Mouse (Mus musculus): ENCODE results near the gene Tmem231.
"Not testable (repeated sequence)": the region's sequence is repeated elsewhere in the genome, so short reads cannot be mapped to it uniquely, and the experiment has no call there.

Tmem231 gene

DNA sequence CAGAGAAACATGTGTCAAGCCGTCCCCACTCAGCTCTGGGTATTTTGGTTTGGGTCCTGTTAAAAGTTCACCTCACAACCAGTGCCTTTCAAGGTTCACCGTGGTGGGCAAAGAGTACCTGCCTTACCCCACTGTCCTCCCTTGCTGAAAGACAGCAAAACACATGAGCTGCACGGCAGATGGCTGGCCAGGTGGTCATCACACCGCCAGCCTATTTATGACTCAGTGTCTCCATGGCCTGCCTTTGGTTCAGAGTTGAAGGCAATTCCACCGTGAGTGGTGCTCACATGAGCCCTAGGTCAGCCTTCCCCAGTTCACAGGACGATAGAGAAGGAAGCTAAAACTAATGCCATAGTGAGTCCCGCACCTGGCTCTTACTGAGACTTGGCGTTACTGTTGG is 14.3 kb upstream of the Tmem231 start:
- no peak for DNase-seq

DNA sequence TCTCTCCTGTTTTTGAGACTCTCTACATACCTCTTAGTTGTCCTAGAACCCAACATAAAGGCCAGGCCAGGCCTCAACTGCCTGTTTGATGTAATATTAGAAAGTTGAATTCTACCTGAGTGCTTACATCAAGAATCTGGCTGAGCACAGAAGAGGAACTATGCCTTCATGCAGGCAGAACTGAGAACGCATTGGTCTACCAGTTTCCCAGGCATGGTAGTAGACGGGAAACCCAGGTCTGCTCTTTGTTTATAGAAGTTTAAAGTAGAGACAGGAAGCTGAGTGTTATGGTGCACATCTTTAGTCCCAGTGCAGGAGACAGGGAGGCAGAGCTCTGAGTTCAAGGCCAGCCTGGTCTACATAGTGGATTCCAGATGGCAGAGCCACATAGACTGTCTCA is 13.5 kb upstream of the Tmem231 start:
- no peak for DNase-seq

DNA sequence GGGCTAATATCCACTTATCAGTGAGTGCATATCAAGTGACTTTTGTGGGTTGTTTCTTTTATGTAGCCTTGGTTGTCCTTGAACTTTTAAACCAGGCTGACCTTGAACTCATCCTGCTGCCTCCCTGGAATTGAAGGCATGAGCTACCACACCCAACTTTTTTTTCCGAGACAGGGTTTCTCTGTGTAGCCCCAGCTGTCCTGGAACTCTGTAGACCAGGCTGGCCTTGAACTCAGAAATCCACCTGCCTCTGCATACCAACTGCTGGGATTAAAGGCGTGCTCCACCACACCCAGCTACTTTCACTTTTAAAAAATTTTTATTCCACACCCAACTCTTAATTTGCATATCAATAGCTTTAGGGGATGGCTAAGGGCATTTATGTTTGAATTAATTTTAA is 9.9 kb upstream of the Tmem231 start:
- no peak for DNase-seq

DNA sequence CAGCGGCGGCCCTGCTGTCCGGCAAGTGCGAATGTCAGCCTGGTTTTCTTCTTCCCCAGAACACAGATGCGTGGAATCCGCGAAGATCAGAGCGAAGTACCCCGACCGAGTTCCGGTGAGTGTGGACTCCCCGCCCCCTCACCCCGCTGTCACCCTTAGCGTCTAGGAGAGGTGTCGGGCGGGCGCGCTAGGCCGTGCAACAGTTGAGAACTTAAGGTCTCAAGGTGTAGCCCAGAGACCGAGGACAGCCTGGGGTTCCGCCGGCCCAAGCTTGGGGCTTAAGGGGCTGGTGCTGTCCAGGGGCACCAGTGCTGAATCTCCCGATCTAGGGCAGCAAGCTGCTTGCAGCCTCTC is 7.4 kb upstream of the Tmem231 start:
- DNase-seq: peak; percentile 42 to 46

DNA sequence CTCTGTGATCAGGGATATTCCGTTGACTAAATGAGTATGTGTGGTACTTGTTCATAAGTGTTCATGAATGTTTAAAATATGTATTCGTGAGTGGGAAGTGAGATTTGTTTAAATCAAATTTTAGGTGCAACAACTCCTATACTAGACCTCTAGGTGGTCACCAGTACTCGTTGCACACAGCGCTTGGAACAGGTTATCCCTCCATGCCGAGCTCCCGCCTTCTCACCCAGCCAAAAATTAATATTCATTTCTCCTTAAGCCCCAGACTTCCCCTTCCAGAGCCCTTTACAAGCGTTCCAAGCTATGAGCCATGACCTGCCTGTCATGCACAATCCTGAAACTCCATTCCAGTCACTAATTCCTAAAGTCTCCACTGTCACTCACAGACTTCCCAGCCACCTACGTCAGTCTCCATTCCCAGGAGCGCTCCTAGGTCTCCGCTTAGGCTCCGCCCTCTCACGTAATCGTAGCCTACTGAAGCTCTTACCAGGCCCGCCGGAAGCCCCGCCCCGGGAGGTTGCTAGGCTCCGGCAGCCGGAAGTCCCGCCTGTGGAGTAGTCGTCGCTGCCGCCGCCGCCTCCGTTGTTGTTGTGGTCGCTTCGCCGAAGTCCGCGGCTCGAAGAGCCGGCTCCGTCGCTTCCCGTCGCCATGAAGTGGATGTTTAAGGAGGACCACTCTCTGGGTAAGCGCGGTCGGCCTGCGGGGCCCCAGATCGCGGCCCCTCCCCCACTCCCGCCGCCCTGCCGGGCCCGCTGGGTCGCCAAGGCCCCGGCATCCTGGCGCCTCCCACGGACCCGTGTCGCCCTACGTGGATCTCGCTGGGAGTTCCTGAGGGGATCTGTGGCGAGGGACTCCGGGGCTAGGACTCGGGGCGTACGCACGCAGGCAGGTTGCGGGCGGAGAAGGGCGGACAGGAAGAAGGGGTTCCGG is 6.8 kb upstream of the Tmem231 start, which contains the start of gene Gabarapl2:
Gabarapl2 (plus strand) TSS at position 533 of the 930 bp plus-strand sequence.
- DNase-seq: peak; percentile 89 to 97

DNA sequence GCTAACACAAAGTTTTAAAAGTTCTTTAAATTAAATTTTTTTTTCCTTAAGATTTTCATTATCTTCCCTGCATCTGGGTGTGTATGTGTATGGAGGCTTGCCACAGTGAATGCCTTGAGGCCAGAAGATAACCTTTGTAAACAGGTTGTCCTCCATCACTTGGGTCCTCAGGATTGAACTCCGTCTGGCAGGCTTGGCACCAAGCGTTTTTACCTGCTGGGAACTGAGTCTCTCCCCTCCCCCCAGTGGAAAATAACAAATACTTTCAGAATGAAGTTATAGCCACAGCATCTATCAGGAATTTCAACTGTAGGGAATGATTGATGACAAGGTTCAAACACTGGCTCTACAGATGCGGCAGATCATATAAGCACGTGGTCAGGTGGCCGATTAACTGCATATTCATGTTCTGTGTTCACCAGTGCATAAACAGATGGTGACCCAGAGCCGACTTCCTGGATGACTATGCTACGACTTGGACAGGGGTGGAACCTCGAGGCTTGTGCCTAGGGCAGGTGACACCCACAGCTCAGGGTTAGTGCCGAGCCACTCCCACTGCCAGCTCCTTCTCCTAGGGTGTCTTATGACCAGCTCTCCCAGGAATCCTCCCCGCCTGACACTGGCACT is 5.9 kb upstream of the Tmem231 start:
- DNase-seq: peak in 1 of 2 experiments; percentile 40

DNA sequence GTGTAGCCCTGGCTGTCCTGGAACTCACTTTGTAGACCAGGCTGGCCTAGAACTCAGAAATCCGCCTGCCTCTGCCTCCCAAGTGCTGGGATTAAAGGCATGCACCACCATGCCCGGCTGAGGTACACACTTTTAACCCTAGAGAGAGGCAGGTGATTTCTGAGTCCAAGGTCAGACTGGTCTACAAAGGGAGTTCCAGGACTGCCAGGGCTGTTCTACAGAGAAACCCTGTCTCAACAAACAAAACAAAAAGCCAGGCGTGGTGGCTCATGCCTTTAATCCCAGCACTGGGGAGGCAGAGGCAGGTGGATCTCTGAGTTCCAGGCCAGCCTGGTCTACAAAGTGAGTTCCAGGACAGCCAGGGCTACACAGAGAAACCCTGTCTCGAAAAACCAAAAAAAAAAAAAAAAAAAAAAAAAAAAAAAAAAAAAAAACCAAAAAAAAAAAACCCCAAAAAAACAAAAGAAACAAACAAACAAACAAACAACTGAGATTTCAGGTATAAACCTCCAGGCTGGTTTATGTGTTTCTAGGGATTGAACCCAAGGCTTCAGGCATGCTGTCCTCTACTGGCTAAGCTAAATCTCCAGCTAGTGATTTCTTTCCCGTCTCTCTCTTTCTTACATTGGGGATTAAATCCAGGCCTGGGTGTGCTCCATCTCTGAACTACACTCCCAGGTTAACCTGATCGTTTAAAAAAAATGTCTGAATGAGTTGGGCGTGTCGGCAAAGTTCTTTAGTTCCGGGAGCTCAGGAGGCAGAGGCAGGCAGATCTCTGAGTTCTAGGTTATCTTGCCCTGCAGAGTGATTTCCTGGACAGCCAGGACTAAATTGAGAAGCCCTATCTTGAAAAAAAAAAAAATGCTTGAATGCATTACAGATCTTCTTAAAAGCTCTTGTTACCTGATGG is 4.7 kb upstream of the Tmem231 start:
- not testable (repeated sequence) for DNase-seq

DNA sequence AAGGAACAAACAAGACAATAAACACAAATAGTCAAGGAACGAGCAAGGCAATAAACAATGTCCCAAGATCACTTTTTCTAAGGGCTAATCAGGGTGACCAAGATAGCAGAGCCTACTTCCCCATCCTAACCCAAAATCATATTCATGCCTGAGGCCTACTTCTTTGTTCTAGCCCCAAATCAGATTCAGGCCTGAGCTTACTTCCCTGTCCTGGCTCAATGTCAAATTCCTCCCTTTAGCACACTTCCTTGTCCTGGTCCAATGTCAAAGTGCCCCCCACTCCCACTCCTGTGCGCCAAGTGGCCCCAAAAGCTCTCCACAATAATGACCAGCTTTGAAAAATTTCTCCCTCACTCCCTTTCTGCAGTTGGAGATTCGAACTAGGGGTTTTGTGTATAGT is 3.5 kb upstream of the Tmem231 start:
- DNase-seq: no peak

DNA sequence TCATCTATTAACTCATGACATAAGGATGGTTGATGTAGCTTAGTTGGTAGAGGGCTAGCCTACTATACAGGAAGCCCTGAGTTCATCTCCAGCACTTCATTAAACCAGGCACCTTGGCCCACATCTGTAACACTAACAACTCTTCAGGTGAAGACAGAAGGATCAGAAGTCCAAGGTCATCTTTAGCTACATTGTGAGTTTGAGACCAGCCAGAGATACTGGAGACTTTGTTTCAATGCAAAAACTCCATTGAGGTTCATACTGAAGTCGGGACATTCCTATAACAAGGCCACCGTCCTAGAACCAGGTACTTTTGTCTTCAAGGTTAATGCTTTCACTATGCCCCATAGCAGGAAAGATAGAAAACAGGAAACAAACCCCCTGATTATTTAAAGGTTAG is 520 bp upstream of the Tmem231 start:
- DNase-seq: no peak

DNA sequence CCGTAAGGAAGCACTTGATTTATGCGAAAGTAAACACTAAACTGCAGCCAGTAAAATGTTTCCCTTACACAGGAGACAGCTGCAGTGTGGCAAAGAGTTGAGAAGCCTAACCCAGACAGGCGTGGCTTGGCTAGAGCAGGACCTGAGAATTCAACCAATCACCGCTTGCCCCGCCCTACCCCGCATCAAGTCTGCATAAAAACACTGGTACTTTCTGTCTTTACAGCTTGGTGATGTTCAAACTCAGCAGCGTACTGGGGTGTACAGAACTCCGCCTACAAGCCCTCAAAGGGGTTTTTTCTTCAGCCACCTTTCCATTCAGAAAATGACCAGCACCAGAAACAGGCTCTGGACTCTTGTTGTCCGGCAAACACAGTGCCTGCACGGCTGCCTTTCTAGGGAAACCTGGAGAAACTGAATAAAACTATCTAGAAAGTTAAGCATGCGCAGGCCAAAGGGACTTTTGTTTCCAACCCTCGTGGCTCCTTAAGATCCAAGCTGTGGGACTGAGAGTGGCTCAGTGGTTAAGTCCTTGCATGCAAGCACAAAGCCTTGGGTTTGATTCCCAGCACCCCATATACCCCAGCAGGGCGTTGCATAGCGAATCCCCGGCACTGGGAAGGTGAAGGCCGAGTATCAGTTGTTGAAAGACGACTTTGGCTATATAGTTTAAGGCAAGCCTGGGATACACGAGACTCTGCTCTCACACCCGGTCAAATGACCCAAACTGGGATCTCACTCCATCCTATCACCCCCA is 923 bp downstream of the Tmem231 start:
- DNase-seq: peak; percentile 36 to 42

DNA sequence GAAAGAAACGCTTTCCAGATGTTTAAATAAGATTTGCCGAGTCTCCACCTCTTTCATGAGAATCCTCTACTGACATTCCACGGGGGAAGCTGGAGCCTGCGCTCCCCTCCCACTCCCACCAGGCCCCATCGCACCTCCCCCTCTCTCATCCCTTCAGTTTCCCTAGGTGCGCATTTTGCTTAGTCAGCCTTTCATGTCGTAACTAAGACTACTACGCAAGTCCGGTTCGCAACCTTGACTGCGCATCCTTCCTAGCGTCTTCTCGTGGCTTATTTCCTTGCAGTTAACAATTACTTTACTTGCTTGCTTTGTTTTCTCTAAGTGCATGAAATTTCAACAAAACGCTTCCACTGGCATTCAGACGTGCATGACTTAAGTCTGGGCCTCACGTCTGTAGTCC is 2.0 kb downstream of the Tmem231 start:
- DNase-seq: no peak

DNA sequence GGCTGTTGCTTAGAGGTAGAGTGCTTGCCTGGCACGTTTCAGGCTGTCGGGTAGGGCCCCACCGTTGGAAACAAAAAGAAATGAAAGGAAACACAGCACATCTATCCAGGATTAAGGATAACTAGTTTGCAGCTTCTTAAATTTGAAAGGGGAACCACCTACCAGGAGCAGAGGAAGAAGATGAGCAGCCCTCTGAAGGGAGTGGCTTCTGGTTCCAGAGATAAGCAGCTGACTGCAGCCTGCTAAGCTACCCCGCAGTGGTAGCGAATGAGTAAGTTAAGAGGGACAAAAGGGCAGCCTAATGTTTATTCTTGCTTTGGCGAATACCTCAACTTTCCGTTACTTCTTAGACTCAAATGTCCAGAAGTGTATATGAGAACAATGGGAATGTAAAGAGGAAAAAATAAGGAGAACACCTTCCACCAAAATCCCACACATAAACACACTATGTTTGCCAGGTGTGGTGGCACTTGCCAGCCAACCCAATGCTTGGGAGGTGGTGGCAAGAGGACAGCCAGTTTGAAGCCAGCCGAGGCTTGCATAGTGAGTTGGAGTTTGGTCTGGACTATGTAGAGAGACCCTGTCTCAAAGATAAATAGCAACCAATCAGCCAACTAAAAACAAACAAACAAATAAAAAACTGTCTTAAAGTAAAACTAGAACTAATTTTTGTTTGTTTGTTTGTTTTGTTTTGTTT is 3.9 kb downstream of the Tmem231 start:
- no peak for DNase-seq

DNA sequence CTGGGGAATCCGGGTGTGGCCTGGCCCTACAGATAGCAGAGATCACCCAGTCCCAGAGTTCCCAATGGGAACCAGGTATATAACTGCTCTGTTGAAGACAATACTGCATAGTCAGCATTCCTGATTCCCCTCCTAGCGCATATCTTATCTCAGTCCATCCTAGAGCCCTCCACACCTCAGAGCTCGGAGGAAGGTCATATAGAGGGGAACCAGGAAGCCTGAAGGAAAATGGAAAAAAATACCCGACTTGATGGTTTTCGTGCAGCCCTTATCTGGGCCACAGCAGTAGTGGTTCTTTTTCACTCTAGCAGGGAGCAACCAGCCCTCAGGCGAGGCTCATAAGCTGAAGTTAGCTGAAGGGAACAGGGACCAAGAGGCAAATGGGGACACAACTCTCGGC is 8.7 kb downstream of the Tmem231 start:
- no peak for DNase-seq

DNA sequence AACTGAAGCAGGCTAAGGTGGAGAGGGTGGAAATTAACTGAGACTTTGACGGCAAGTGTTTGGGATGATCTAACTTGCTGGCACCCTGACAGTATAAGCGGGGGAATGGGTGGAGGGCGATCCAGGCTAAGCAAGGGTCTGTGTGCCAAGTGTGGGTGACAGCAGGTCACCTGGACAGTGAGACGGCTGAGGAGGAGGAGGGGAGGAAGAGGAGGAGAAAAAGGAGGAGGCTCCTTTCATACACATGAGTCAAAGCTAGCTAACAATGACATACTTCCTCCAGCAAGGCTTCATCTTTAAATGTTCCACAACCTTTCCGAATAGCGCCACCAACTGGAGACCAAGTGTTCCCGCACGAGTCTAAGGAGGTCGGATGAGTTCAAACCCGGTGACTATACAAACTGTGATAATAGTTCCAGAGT is 10.3 kb downstream of the Tmem231 start:
- peak in 1 of 2 experiments; percentile 46 for DNase-seq

DNA sequence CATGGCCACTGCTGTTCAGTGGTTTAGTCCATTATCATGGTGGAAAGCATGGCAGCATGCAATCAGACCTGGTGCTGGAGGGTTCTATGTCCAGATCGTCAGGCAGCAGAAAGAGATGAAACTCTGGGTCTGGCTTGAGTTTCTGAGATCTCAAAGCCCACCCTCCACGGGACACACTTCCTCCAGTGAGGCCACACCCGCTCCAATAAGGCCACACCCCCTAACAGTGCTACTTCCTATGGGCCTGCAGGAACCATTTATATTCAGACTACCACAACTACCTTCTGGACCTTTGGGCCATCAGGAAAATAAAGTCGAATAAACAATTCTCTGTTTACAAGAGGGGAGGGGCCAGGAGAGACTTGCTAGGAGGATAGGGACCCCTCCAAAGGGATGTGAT is 12.7 kb downstream of the Tmem231 start:
- no peak for DNase-seq

DNA sequence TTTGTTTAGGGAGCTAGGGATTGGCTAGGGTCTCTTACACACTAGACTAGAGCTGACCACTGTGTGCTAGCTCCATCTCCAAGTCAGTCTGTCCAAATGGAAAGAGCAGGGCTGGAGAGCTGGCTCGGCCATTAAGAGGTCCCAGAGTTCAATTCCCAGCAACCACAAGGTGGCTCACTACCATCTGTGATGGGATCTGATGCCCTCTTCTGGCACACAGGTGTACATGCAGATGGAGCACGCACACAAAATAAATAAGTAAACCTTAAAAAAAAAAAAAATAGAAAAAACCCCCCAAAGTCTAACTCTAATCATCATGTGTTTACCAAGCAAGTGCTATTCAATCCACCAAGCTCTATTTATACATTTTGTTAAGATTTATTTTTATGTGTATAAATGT is 14.0 kb downstream of the Tmem231 start:
- DNase-seq: no peak

DNA sequence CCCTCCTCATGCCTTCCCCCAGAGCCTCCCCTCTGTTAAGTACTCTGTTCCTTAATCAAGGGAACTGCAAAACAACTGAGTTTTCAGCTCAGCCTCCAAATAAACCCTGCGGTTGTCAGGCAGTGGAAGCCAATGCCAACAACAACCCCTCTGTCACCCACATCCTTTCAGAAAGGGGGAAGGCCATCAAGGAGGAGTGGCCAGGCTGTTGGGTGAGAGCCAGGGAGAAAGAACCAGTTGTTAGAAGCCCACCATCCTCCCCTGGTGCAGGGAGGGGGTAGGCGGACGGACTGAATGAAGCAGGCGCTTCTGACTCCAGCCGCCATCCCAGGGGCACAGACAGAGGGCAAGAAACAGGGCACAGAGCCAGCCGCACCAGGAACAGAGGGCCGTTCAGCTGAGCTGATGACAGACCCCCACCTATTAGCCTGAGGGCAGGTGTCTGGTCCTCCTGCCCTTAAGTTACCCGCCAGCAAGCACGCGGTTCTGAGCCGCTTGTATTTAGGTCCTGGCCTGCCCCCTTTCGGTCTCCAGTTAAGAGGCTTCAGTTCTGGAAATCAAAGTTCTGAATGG is 20.7 kb downstream of the Tmem231 start:
- DNase-seq: no peak

DNA sequence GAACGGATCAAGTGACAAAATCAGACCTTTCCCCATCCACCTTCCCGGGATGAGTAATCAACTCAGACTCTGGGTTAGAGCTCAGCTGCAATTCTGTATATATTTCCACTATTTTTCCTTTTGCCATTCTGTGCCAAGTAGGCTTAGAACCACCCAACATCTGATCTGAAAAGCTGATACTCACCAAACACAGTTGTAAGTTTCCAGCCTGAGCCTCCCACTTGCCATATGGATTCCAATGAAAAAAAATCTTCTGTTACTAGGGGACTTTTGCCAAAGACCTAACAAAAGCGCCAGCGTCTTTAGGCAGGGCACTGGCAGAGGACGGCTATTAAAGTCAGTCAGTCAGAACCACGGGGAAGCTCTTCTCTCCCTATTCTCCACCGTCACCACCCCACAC is 22.1 kb downstream of the Tmem231 start:
- DNase-seq: no peak

DNA sequence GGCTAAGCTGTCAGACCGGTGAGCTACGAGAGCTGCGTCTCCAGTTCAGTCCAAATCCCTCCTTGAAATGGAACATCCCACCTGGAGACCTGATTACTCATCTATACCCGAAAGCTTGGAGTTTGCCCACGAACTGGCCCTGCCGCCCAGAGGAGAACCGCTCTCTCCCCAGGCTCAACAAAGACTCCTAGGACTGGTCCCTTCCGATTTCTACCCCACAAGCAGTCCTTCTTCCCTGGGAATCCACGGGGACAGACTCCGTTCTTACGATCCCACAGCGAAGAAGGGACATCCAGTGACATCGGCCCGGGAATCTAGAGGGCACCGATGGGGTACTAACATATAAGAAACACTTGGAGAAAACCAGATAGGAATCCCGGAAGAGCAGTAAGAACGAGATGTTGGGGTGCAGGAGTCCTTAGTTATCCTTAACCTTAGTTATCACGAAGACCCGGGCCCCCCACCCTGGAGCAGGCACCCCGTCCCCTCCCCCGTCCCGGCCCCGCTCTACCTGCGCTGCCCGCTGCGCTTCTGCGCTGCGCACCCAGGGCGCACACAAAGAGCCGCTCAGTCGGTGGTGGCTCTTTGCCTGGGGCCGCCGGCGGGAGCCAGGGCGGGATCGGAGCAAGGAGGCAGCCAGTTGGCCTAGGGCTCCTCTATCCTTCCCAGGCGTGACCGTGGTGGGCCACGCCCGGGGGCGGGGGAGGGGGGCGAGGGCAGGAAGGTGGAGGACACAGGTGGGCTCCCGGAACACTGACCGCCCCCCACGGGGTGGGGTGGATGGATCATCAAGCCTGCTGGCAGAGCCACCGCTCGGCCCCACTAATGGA is 23.8 kb downstream of the Tmem231 start, which contains the start of gene Chst5:
Chst5 (minus strand) TSS at position 827 of the 830 bp plus-strand sequence.
- DNase-seq: no peak

DNA sequence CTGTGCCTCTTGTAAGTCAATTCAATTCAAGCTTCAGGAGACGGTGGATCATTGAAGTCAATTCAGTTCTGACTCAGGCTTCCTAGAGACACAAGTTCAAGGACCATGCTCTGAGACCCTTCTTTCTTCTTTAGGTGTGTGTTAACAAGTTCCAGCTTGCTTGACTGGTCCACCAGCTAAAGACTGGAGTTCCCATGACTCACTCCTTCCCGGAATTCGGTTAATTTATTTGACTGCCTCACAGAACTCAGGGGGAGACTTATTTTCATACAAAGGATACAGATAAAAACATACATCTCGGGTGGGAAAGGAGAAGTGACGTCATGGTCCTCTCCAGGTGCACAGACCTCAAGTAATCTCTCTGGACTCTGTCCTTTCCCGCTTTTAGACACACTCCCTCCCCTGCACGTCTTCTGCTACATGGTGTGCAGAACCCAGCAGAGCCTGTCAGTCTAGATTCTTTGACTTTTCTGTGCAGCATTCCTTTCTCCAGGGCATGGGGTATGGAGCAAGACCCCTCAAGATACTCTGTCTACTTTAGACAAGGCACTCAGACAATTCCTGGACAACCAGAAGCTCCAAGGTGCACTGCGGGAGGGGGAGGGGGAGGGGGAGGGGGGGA is 28.1 kb downstream of the Tmem231 start:
- DNase-seq: no peak

Measured in spleen, adult 18-20 months (tissue).